Mouse (Mus musculus): ENCODE results near the gene Zfp827. TPM values are rescaled to one million over a fixed set of nuclear protein-coding genes. Genes with fewer than 3 reads are reported as not detected.

Zfp827 gene
- polyA plus RNA-seq, 1 experiment = 9.6 TPM

- H3K36me3 ChIP-seq (ENCODE audit: control insufficient read depth, insufficient read depth, low read length) = no peaks in the 10 kb centered on the region
- no peaks in the 10 kb centered on the region for H3K27me3 ChIP-seq (replicated peaks; ENCODE audit: control insufficient read depth, insufficient read depth, low read length)
- DNase-seq = peak; percentile 56
- no peaks in the 10 kb centered on the region for H3K4me1 ChIP-seq (ENCODE audit: control insufficient read depth, insufficient read depth, low read length)
- TF ChIP-seq CTCF (conservative IDR thresholded peaks at IDR 0.05; ENCODE audit: insufficient read depth, insufficient read length, low read depth, low read length) (no peak), POLR2A (IDR thresholded peaks at IDR 0.05; ENCODE audit: low read depth, low read length) (no peak)
- no peak overlapping the region for H3K4me3 ChIP-seq (ENCODE audit: insufficient read depth, low read depth, low read length)
- WGBS = 72% methylated on average over 8 of the region's 8 CpGs
- H3K27ac ChIP-seq (ENCODE audit: insufficient read depth, low read depth, low read length) = no peak overlapping the region
Observed at GRCm38 (mm10) chr8:79111461-79111860, 83.2 kb downstream of the Zfp827 start.

GRCm38 (mm10) chr8:79112480-79112879 lies 84.2 kb downstream of the Zfp827 start:
- H3K27me3 ChIP-seq (replicated peaks; ENCODE audit: control insufficient read depth, insufficient read depth, low read length) = no peaks in the 10 kb centered on the region
- no peak for TF ChIP-seq CTCF (conservative IDR thresholded peaks at IDR 0.05; ENCODE audit: insufficient read depth, insufficient read length, low read depth, low read length)
- no peak for TF ChIP-seq POLR2A (IDR thresholded peaks at IDR 0.05; ENCODE audit: low read depth, low read length)
- no peaks in the 10 kb centered on the region for H3K36me3 ChIP-seq (ENCODE audit: control insufficient read depth, insufficient read depth, low read length)
- H3K27ac ChIP-seq (ENCODE audit: insufficient read depth, low read depth, low read length) = no peak overlapping the region
- WGBS = 87% methylated on average over 18 of the region's 18 CpGs
- H3K4me1 ChIP-seq (ENCODE audit: control insufficient read depth, insufficient read depth, low read length) = no peaks in the 10 kb centered on the region
- no peak overlapping the region for H3K4me3 ChIP-seq (ENCODE audit: insufficient read depth, low read depth, low read length)
- DNase-seq = no peak

- no peaks in the 10 kb centered on the region for H3K27me3 ChIP-seq (replicated peaks; ENCODE audit: control insufficient read depth, insufficient read depth, low read length)
- no peaks in the 10 kb centered on the region for H3K36me3 ChIP-seq (ENCODE audit: control insufficient read depth, insufficient read depth, low read length)
- DNase-seq = no peak
- no peaks in the 10 kb centered on the region for H3K4me1 ChIP-seq (ENCODE audit: control insufficient read depth, insufficient read depth, low read length)
- no peak overlapping the region for H3K27ac ChIP-seq (ENCODE audit: insufficient read depth, low read depth, low read length)
- TF ChIP-seq POLR2A (IDR thresholded peaks at IDR 0.05; ENCODE audit: low read depth, low read length) = no peak
- TF ChIP-seq CTCF (conservative IDR thresholded peaks at IDR 0.05; ENCODE audit: insufficient read depth, insufficient read length, low read depth, low read length) = no peak
- no peak overlapping the region for H3K4me3 ChIP-seq (ENCODE audit: insufficient read depth, low read depth, low read length)
- 76% methylated on average over 9 of the region's 9 CpGs for WGBS
Observed at GRCm38 (mm10) chr8:79113533-79113932, 85.3 kb downstream of the Zfp827 start.

- no peaks in the 10 kb centered on the region for H3K4me1 ChIP-seq (ENCODE audit: control insufficient read depth, insufficient read depth, low read length)
- TF ChIP-seq POLR2A (IDR thresholded peaks at IDR 0.05; ENCODE audit: low read depth, low read length) = no peak
- no peak for TF ChIP-seq CTCF (conservative IDR thresholded peaks at IDR 0.05; ENCODE audit: insufficient read depth, insufficient read length, low read depth, low read length)
- no peak overlapping the region for H3K4me3 ChIP-seq (ENCODE audit: insufficient read depth, low read depth, low read length)
- H3K27me3 ChIP-seq (replicated peaks; ENCODE audit: control insufficient read depth, insufficient read depth, low read length) = no peaks in the 10 kb centered on the region
- WGBS = 57% methylated on average over 6 of the region's 6 CpGs
- H3K27ac ChIP-seq (ENCODE audit: insufficient read depth, low read depth, low read length) = no peak overlapping the region
- DNase-seq = peak; percentile 78
- no peaks in the 10 kb centered on the region for H3K36me3 ChIP-seq (ENCODE audit: control insufficient read depth, insufficient read depth, low read length)
Observed at GRCm38 (mm10) chr8:79114561-79114960, 86.3 kb downstream of the Zfp827 start.

DNA sequence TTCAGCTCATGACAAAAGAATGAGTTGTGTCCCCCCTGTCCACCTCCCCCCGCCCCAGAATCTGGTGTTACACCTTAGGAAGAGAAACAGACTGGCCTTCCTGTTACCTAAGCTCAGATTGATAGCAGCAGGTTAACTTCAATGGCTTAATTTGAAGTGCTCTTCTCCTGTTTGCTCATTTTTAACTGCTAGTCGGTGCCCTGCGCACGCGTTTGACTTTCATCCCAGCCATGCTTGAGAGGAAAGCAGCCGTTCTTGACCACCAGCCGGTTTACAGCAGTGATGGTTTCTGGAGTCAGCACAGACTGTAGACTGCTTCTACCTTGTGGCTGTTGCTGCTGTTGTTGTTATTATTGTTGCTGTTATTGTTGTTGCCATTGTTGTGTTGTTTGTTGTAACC lies 88.2 kb downstream of the Zfp827 start:
- 79% methylated on average over 7 of the region's 7 CpGs for WGBS
- DNase-seq = no peak
- TF ChIP-seq CTCF (conservative IDR thresholded peaks at IDR 0.05; ENCODE audit: insufficient read depth, insufficient read length, low read depth, low read length) = no peak
- TF ChIP-seq POLR2A (IDR thresholded peaks at IDR 0.05; ENCODE audit: low read depth, low read length) = no peak

DNA sequence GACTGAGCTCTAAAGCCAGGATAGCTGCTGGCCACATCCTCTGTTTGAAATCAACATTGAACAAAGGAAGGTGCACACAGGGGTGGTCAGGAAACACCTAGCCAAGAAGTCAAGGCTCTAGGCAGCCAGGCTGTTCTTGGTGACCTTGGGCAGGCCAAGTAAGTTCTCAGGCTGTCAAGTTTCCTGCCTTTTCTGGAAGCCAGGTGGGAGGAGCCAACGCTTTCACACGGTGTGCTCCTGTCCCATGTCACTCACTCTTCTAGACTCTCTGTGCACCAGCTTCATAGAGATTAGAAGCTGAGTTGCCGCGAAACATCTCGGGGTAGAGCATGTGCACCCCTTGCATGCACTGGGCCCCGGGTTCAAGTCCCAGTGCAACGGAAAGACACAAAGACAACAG lies 89.5 kb downstream of the Zfp827 start:
- Histone ChIP-seq H3K36me3 (ENCODE audit: control insufficient read depth, insufficient read depth, low read length) (no peaks in the 10 kb centered on the region), H3K4me3 (ENCODE audit: insufficient read depth, low read depth, low read length) (no peak overlapping the region), H3K27ac (ENCODE audit: insufficient read depth, low read depth, low read length) (no peak overlapping the region), H3K4me1 (ENCODE audit: control insufficient read depth, insufficient read depth, low read length) (no peaks in the 10 kb centered on the region), H3K27me3 (replicated peaks; ENCODE audit: control insufficient read depth, insufficient read depth, low read length) (no peaks in the 10 kb centered on the region)
- DNase-seq = peak; percentile 12
- TF ChIP-seq POLR2A (IDR thresholded peaks at IDR 0.05; ENCODE audit: low read depth, low read length) (no peak), CTCF (conservative IDR thresholded peaks at IDR 0.05; ENCODE audit: insufficient read depth, insufficient read length, low read depth, low read length) (no peak)
- 84% methylated on average over 7 of the region's 7 CpGs for WGBS

More for the DNA sequence above, 88.2 kb downstream of the Zfp827 start:
- no peaks in the 10 kb centered on the region for H3K4me1 ChIP-seq (ENCODE audit: control insufficient read depth, insufficient read depth, low read length)
- H3K4me3 ChIP-seq (ENCODE audit: insufficient read depth, low read depth, low read length) = no peak overlapping the region
- H3K27ac ChIP-seq (ENCODE audit: insufficient read depth, low read depth, low read length) = no peak overlapping the region
- no peaks in the 10 kb centered on the region for H3K36me3 ChIP-seq (ENCODE audit: control insufficient read depth, insufficient read depth, low read length)
- no peaks in the 10 kb centered on the region for H3K27me3 ChIP-seq (replicated peaks; ENCODE audit: control insufficient read depth, insufficient read depth, low read length)

DNA sequence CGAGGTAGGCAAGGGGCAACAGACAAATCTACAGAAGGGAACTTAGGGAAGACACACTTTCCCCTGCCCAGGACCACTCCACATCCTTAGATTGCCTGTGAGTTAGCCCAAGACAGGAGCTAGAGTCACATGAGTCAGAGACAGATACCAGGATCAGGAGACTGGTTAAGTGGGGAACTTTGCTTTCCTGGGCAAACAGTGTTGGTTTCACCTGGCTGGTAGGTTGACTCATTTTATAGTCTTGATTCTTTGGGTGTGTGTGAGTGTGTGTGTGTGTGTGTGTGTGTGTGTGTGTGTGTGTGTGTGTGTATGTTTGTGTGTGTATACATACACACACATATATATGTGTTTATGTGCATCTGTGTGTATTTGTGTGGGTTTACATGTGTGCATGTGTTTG lies 93.4 kb downstream of the Zfp827 start:
- no peak for TF ChIP-seq CTCF (conservative IDR thresholded peaks at IDR 0.05; ENCODE audit: insufficient read depth, insufficient read length, low read depth, low read length)
- no peak for TF ChIP-seq POLR2A (IDR thresholded peaks at IDR 0.05; ENCODE audit: low read depth, low read length)
- Histone ChIP-seq H3K27ac (ENCODE audit: insufficient read depth, low read depth, low read length) (no peak overlapping the region), H3K4me1 (ENCODE audit: control insufficient read depth, insufficient read depth, low read length) (no peaks in the 10 kb centered on the region), H3K27me3 (replicated peaks; ENCODE audit: control insufficient read depth, insufficient read depth, low read length) (no peaks in the 10 kb centered on the region), H3K4me3 (ENCODE audit: insufficient read depth, low read depth, low read length) (no peak overlapping the region), H3K36me3 (ENCODE audit: control insufficient read depth, insufficient read depth, low read length) (no peaks in the 10 kb centered on the region)
- DNase-seq = no peak
- 100% methylated on average over 1 of the region's 1 CpGs for WGBS

- TF ChIP-seq POLR2A (IDR thresholded peaks at IDR 0.05; ENCODE audit: low read depth, low read length) = no peak
- 84% methylated on average over 4 of the region's 4 CpGs for WGBS
- no peak overlapping the region for H3K27ac ChIP-seq (ENCODE audit: insufficient read depth, low read depth, low read length)
- no peaks in the 10 kb centered on the region for H3K27me3 ChIP-seq (replicated peaks; ENCODE audit: control insufficient read depth, insufficient read depth, low read length)
- H3K36me3 ChIP-seq (ENCODE audit: control insufficient read depth, insufficient read depth, low read length) = no peaks in the 10 kb centered on the region
- no peaks in the 10 kb centered on the region for H3K4me1 ChIP-seq (ENCODE audit: control insufficient read depth, insufficient read depth, low read length)
- no peak for DNase-seq
- no peak overlapping the region for H3K4me3 ChIP-seq (ENCODE audit: insufficient read depth, low read depth, low read length)
Observed at GRCm38 (mm10) chr8:79124231-79124630, 96.0 kb downstream of the Zfp827 start.
